Mouse (Mus musculus): ENCODE data around the gene Pagr1a.

The Pagr1a gene

DNA sequence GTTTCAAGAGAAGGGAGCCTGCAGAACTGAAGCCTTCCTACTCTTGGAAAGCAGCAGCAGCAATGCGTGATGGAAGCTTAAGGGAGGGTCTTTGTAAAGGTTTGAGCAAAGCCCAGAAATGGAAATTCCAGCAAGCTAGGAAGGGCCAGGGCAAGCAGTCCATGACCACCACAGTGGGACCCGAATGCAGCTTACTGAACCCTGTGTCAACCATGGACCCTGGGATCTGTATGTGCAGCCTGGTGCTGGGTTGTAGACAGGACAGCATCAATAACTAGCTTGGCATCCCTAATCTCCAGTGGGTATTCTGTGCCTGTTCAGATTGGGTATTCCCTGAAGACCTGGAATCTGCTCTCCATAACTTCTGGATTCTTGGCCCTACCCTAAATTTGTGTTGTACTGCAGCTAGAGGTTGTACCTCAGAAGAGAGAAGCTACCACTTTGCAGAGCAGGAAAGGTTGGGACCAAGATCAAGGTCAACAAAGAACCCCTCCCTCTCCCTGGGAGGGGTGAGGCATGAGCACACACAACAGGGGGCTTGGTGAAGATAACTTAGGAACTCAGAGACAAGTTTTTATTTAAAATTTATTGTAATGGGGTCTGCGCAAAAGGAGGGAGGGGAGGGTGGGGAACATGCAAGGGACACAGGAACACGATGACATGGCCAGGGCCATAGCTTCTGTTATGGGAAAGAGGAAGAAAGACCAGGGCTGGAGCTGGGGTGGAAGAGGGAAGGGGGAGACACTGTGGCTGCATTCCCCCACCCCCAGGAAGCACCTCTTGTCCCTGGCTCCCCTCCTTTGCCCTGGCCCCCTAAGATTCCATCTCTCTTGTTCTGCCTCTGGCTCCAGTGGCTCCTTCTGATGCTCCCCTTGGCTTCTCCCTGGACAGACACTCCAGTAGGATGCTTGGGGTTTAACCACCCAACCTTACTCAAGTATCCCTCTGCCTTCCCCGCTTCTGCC is 4.7 kb upstream of the Pagr1a start:
- CTCF ChIA-PET, result interaction anchor here (0.5 to 0.6 kb wide), 2 partner anchors 14 to 137 kb away, joined by 3 to 4 read pairs; no protein-coding TSS in a partner anchor

- CTCF ChIA-PET, result no interaction called here
Observed at GRCm38 (mm10) chr7:127020901-127021562, 3.9 kb upstream of the Pagr1a start, which contains the start of the genes Gm42742 and Prrt2. Gm42742 (minus strand) TSS chr7:127021097. Prrt2 (minus strand) TSS chr7:127021211.

GRCm38 (mm10) chr7:127020491-127020890 is 3.3 kb upstream of the Pagr1a start:
- CTCF ChIA-PET, result interaction anchor here (0.5 kb wide), 1 partner anchor 23 kb away, joined by 6 read pairs; no protein-coding TSS in a partner anchor

GRCm38 (mm10) chr7:127020031-127020430 is 2.9 kb upstream of the Pagr1a start:
- CTCF ChIA-PET, result interaction anchor here (0.5 kb wide), 1 partner anchor 23 kb away, joined by 6 read pairs; no protein-coding TSS in a partner anchor

DNA sequence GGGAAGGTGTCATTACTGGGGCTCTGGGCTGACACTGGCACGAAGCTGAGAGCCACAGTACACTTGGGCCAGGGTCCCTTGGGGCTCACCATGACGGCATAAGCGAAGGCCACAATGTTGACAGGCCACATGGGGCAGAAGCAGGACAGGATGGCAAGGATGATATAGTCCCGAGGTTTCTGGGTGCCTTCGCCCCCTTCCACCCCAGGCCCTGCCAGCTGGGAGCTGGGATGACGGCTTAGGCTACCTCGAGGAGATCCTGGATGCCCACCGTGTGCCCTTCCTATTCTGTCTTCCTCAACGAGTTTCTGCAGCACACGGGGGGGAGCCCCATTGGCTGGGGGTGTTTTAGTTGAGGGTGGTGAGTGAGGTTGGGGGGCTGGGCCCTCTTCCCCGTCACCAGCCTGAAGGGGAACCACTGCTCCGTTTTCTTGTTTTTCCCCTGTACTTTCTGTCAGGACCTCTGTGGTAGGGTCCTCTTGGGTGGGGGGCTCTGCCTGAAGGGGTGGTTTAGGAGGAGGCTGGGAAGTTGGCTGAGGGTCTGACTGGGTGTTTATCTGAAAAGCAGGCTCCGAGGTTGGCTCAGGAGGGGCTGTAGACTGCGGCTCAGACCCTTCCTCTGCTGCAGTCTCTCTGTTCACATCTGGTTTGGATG is 2.3 kb upstream of the Pagr1a start:
- CTCF ChIA-PET, result no interaction called here

DNA sequence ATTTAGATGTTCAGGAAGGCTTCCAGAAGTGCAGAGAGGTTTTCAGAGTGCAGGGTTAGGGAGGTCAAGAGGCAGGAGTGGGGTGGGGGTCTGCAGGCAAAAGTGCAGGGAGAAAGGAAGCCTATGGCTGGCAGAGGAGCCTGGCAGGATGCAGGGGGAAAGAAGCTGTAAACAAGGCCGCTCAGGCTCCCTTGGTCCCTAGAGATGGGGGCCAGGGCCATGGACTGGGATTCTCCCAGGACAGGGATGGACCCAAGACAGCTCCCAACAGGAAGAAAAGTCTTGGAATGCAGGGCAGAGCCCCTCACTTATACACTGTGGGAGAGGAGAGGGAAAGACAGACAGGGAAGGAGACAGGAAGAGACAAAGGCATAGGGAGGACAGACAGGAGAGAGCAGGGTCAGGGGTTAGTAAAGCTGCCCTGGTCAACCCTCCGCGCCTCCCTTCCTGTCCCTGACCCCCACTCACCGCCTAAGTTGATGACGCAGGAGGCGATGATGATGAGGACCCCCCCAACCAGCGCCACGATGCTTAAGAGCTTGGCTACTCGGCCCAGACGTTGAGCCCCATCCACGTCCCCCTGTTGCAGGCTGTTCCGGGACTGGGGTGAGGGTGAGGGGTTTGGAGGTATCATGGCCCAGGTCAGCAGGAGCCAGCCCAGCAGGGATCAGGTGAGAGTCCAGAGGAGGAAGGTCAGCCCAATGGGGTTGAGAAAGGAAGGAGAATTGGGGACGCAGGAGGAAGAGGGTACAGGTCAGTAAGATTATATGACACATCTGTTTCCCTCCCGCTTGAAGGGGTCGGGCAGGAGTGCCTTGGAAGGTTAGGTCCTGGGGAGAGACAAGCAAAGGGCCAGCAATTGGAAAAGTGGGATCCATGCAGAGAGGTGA is 1.5 kb upstream of the Pagr1a start:
- CTCF ChIA-PET, result interaction anchor here (0.5 kb wide), 1 partner anchor 229 kb away, joined by 3 read pairs; no protein-coding TSS in a partner anchor

DNA sequence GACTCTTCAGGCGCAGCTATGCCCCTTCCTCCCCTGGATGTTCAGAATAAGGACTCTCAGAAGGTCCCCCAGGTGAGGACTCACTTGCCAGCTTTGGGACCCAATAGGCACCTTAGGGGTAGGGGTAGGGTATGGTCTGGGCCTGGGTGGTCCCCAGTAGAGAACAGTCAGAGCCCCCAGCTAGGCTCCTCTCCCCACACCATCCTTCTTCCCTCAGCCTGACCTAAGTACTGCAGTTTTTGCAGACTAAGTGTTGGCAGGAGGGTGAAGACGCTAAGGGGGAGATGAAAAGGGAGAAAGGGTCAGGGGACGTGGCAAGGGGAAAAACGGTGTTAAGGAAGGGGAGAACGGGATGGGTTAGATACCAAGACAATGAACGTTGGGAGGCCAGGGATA is 796 bp upstream of the Pagr1a start:
- CTCF ChIA-PET, result interaction anchor here (1.1 kb wide), 1 partner anchor 12 kb away, joined by 3 read pairs; no protein-coding TSS in a partner anchor

DNA sequence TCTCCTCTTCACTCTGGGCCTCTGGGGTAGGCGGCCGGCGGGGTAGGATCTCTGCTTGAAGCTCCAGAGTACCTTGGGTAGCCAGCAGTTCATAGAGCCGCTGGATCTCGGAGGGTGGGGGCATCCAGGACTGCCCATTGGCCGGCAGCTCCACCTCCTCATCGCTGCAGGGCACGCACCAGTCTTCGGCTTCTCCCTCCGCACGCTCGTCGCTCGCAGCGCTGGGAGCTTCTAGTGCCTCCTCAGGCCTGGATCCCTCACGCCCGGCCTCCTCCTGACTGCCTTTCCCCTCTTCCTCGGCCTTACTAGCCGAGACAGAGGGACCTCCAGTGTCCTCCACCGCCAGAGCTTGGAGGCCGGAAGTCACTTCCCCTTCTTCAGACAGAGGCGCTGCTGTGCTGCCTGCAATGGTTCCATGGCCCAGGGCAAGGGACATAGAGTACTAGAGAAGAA is 640 bp downstream of the Pagr1a start:
- CTCF ChIA-PET, result interaction anchor here (0.6 to 0.8 kb wide), 2 partner anchors 87 to 203 kb away, joined by 4 to 14 read pairs; no protein-coding TSS in a partner anchor

- CTCF ChIA-PET, result interaction anchor here (0.6 to 0.8 kb wide), 2 partner anchors 88 to 203 kb away, joined by 4 to 14 read pairs; no protein-coding TSS in a partner anchor
Observed at GRCm38 (mm10) chr7:127016481-127016485, 869 bp downstream of the Pagr1a start, which contains the start of gene Pagr1b. Pagr1b (minus strand) TSS chr7:127016484.

GRCm38 (mm10) chr7:127016081-127016480 is 1.1 kb downstream of the Pagr1a start:
- CTCF ChIA-PET, result interaction anchor here (0.6 to 0.8 kb wide), 2 partner anchors 88 to 203 kb away, joined by 4 to 14 read pairs; no protein-coding TSS in a partner anchor

GRCm38 (mm10) chr7:127014993-127015392 is 2.2 kb downstream of the Pagr1a start:
- CTCF ChIA-PET, result interaction anchor here (0.5 to 0.6 kb wide), 3 partner anchors 10 to 1123 kb away, joined by 3 to 12 read pairs (median 3); partner anchors contain the start of gene Maz

GRCm38 (mm10) chr7:127014320-127014719 is 2.8 kb downstream of the Pagr1a start, which contains the start of gene Mvp:
Mvp (minus strand) TSS chr7:127014621.
- CTCF ChIA-PET, result interaction anchor here (0.5 to 0.6 kb wide), 2 partner anchors 9 to 12 kb away, joined by 3 to 12 read pairs; partner anchors contain the start of gene Maz

DNA sequence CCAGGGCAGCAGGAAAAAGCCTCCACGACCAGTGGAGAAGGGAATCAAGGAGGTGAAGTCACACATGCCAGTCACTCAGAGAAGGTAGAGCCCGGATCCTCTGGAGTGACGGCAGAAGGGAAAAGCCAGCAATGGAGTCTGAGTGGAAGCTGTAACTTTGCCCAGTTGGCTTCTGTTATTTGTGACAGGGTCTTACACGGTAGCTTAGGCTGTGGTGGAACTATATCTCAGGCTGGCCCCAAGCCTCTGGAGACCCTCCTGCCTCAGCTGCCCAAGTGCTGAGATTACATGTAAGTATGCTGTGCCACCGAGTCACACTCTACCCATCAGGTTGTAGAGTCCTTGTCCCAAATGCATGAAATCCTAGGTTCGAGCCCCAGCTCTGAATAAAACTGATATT is 3.8 kb downstream of the Pagr1a start:
- CTCF ChIA-PET, result no interaction called here

DNA sequence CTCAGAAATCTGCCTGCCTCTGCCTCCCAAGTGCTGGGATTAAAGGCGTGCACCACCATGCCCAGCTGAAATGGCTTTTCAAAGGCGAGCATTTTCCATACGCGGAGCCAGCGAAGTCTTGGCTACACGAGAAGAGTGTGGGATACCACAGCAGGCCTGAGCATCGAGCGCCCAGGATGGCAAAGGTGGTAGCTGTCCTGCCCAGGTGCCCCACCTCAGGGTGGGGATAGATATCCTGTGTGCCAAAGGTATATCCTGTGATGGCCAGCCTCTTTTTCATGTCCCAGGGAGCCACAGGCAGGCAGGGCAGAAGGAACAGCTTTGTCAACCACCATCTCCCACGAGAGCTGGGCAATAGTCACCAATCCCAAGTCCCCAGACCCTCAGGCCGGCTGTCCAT is 4.3 kb downstream of the Pagr1a start:
- CTCF ChIA-PET, result interaction anchor here (1.1 kb wide), 1 partner anchor 51 kb away, joined by 7 read pairs; no protein-coding TSS in a partner anchor

DNA sequence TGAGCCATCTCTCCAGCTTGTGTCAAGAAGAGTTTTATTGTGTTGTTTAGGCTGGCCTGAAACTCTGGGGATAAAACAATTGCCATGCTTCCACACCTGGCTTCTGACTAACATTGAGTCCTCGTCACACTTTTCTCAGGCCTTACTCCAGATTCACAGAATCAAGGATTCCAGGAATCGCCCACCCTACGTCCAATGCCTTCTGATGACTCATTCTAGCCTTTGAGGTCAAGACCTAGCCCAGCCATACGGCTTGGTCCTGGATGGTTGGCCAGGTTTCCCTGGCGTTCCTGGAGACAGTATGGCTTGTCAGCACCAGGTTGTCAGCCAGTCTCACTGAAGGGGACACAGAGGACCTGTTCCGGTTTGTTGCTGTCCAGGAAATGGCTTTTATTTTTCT is 4.8 kb downstream of the Pagr1a start:
- CTCF ChIA-PET, result interaction anchor here (1.1 kb wide), 1 partner anchor 50 kb away, joined by 7 read pairs; no protein-coding TSS in a partner anchor

- CTCF ChIA-PET, result interaction anchor here (0.7 to 1.1 kb wide), 2 partner anchors 15 to 50 kb away, joined by 4 to 7 read pairs; no protein-coding TSS in a partner anchor
Observed at GRCm38 (mm10) chr7:127011717-127012116, 5.4 kb downstream of the Pagr1a start.

DNA sequence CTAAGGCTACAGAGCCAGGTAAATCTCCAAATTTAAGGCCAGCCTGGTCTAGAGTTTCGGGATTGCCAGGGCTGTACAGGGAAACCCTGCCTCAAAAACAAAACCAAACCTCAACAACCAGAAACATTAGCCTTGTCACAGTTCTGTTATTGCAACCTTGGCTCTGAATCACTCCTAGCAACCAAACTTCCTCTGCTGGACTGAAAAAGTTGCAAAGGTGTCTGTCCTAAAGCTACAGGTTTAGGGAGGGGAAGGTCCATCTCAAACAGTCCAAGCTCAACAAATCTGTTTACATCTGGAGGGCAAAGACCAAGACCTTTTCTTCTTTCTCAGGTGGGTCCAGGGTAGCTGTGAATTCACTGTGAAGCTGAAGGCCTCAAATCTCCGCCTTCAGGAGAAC is 6.1 kb downstream of the Pagr1a start:
- CTCF ChIA-PET, result interaction anchor here (0.7 kb wide), 1 partner anchor 15 kb away, joined by 4 read pairs; no protein-coding TSS in a partner anchor

DNA sequence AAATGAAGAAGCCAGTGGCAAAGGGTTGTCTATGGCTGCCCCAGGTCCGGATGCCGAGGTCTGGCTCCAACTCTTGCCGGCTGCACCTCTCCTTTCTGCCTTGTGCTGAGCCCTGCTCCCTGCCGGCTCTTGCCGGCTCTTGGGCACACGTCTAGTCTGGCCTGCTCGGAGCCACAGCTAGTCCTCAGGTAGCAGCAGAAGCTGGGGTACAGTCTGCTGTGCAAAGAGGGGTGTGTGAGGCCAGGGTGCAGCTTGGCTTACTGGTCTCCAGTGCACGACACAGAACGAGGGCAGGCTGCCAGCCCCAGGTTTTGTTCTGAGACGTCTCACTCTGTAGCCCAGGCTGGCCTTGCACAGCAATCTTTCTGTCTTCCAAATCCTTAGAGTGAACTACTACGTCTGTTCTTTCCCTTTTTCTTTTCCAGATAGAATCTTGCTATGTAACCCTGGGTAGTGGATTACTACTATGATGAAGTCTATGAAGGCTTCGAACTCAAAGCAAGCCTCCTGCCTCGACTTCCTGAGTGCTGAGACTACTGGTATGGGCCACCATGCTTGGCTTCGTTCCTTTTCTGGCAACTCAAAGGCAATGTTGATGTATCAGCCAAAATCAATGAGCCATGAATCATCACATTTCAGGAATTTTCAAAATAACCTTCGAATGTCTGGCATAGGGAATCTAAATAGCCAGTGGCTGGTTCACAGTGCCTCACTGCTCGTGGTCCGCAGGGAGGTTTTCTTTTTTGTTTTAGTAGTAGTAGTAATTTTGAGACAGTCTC is 7.7 kb downstream of the Pagr1a start:
- CTCF ChIA-PET, result no interaction called here

GRCm38 (mm10) chr7:127008239-127009019 is 8.7 kb downstream of the Pagr1a start:
- CTCF ChIA-PET, result no interaction called here

Data from spleen, embryonic (tissue).